Mouse (Mus musculus) macrophage (primary cell): ENCODE results near the gene Pram1. TPM values are rescaled to one million over a fixed set of nuclear protein-coding genes. Genes with fewer than 3 reads are reported as not detected.
"Not testable (repeated sequence)": the region's sequence is repeated elsewhere in the genome, so short reads cannot be mapped to it uniquely, and the experiment has no call there.

Experiments used
- H3K27ac ChIP-seq: fragments of 350-480 bp; formaldehyde crosslinking; 2 replicates; pipeline ENCODE4 v1.9.0; 2021
- H3K36me3 ChIP-seq: fragments of 350-480 bp; formaldehyde crosslinking; 2 replicates; pipeline ENCODE4 v1.9.0; 2021; ENCODE audit errors: inconsistent target
- H3K4me3 ChIP-seq: fragments of 350-480 bp; formaldehyde crosslinking; 2 replicates; pipeline ENCODE4 v1.9.0; 2021; ENCODE audit errors: inconsistent target
- H3K79me2 ChIP-seq: fragments of 350-480 bp; formaldehyde crosslinking; 2 replicates; pipeline ENCODE4 v1.9.0; 2021; ENCODE audit errors: inconsistent target
- WGBS: methylation state at CpG from one replicate; pipeline ENCODE4 v1.1.7; 2026; ENCODE audit warnings: inconsistent platforms; ENCODE audit not compliant: missing documents; 5-methylcytosine and 5-hydroxymethylcytosine counted together
- polyA plus RNA-seq: library from polyadenylated mRNA; stranded (reverse); fragments of 250-400 nt; gene quantifications from 3 replicates; pipeline ENCODE4 v1.2.4, GENCODE M21; 2018; ENCODE audit warnings: inconsistent platforms
- total RNA-seq, 78 experiments: library from RNA; depleted of rRNA; stranded (reverse); fragments of 250-400 nt; gene quantifications; 1 replicate in 9 of 78; 2 replicates in 24 of 78; 3 replicates in 43 of 78; 4 replicates in 2 of 78; pipeline ENCODE4 v1.2.4; 2018; ENCODE audit warnings: inconsistent platforms in 56 of 78

The Pram1 gene
- 10 to 100 TPM in 3 of 26 experiments, 1 to 10 TPM in 20, under 1 TPM in 2, not detected in 1; 0.75 to 12.3 (median 5.2) TPM for total RNA-seq (2018; cell fraction: chromatin; rRNA removed)
- total RNA-seq (2018; cell fraction: cytosol; rRNA removed) = 1 to 10 TPM in 25 of 26 experiments, under 1 TPM in 1; 0.76 to 2.4 (median 1.8) TPM
- 10 to 100 TPM in 2 of 26 experiments, 1 to 10 TPM in 20, under 1 TPM in 3, not detected in 1; 0.40 to 18.4 (median 3.1) TPM for total RNA-seq (2018; cell fraction: nucleus; rRNA removed)
- 1.7 to 7.1 TPM (median 4.6 TPM) in 3 replicates for polyA plus RNA-seq

DNA sequence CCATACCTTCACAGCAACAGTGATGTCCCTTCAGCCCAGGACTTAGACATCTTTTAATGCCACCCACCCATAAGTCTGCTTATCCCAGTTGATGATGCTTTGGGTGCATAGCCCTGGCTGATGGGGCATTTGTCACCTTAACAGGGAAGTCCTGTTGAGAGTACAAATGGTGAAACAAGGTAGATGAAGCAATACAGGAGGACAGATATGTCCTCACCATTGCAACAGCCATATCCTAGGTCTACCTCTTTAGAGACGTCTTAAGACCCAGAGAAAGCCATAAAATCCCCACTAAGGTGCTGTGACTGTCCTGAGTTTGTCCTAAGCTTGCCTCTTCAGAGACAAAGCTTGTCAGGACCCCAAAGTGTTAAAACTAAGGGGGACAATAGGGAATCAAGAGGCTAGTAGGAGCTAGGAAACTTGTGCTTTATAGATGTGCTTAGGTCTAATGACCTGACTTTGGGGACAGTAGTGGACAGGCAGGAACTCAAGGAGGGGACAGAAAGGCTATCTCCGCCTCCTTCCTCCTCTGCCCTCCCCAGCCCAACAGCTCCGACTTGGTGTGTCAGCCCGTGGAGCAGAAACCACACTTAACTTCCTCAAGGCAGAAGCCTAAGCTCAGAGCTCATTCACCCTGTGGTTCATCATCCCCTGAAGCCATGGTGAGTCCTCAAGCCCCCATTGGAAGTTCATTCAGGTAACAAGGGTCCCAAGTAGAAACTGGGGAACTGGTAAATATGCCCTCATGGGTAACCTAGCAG is at the start of gene Pram1:
Gene Pram1 (plus strand): TSS at position 541 of the 761 bp plus-strand sequence.
- WGBS = 10% methylated on average over 4 of the region's 4 CpGs
- H3K36me3 ChIP-seq = no peaks in the 10 kb centered on the region
- H3K79me2 ChIP-seq = no peaks in the 10 kb centered on the region; the same call in 1 of the 2 replicates
- H3K4me3 ChIP-seq = peak within 1 kb of the TSS; percentile 4; the same call in 1 of the 2 replicates
- peak within 1 kb of the TSS; percentile 88 for H3K27ac ChIP-seq

DNA sequence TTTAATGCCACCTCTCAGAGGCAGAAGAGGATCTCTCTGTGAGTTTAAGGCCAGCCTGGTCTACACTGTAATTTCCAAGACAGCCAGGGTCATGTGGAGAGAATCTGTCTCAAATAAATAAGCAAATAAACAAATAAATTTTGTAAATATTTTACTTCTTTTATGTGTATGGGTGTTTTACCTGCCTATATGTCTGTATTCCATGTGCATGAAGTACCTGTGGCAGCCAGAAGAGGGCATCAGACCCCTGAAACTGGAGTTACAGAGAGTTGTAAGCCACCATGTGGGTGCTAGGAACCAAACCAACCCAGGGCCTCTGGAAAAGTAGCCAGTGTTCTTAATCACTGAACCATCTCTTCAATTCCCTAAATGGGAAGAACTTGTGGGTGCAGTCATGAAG is 40.6 kb upstream of the Pram1 start:
- Histone ChIP-seq H3K79me2 (no peaks in the 10 kb centered on the region), H3K4me3 (no peak overlapping the region), H3K27ac (no peak overlapping the region), H3K36me3 (peaks cover 98% of the 10 kb centered on the region)

DNA sequence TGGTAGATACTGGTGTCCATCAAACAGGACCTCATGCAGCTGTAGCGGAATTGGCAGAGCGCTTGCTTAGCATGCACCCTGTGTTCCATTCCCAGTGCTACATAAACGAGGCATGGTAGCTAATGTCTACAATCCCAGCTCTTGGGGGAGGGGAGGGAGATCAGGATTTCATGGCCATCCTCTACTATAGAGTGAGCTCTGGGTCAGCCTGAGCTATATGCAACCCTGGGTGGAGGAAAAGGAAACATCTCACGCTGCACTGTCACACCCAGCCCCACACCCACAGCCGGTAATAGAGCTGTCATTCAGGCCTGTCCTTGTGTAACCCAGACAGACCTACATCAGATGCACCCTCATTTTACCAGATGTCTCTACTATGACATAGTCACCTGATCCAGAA is 39.4 kb upstream of the Pram1 start:
- no peaks in the 10 kb centered on the region for H3K79me2 ChIP-seq
- H3K36me3 ChIP-seq = peaks cover 97% of the 10 kb centered on the region
- no peak overlapping the region for H3K27ac ChIP-seq
- H3K4me3 ChIP-seq = no peak overlapping the region
- 92% methylated on average over 5 of the region's 5 CpGs for WGBS

DNA sequence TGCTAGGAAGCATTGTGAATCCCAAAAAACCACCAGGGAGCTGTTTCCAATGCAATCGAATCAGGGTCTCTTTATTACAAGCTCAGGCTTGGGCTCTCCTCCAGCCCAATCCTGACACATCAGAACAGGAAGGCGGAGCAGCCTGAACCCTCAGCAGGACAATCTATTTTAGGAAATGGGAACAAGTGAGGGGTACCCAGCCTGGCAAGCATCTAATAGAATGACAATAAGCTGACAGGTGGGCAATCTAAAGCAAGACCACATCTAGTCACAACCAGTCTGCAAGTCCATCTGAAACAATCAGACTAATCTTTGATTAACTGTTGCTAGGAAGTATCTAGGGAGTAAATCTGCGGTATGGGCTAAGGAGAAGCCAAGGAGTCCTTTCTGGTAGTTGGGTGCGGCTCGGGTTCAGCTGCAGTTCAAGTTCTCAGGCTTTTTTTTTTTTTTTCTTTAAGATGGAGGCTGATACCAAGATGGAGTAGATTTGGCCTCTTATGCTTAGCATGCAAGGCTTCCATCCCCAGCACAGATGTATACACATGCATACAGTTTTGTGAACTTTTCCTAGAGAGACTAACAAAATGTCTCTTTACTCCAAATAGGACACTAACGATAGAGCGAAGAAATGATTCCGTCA is 37.9 kb upstream of the Pram1 start:
- WGBS = 94% methylated on average over 8 of the region's 8 CpGs

GRCm38 (mm10) chr17:33600831-33601230 is 37.0 kb upstream of the Pram1 start:
- H3K27ac ChIP-seq = no peak overlapping the region
- no peaks in the 10 kb centered on the region for H3K79me2 ChIP-seq
- H3K36me3 ChIP-seq = peaks cover 96% of the 10 kb centered on the region
- WGBS = 92% methylated on average over 3 of the region's 3 CpGs
- no peak overlapping the region for H3K4me3 ChIP-seq

More for the DNA sequence above, 37.9 kb upstream of the Pram1 start:
- no peak overlapping the region for H3K27ac ChIP-seq
- no peak overlapping the region for H3K4me3 ChIP-seq
- H3K79me2 ChIP-seq = no peaks in the 10 kb centered on the region
- peaks cover 96% of the 10 kb centered on the region for H3K36me3 ChIP-seq

GRCm38 (mm10) chr17:33601947-33602346 is 35.9 kb upstream of the Pram1 start:
- no peak overlapping the region for H3K4me3 ChIP-seq
- 96% methylated on average over 11 of the region's 12 CpGs for WGBS
- no peak overlapping the region for H3K27ac ChIP-seq
- H3K79me2 ChIP-seq = no peaks in the 10 kb centered on the region
- peaks cover 96% of the 10 kb centered on the region for H3K36me3 ChIP-seq

DNA sequence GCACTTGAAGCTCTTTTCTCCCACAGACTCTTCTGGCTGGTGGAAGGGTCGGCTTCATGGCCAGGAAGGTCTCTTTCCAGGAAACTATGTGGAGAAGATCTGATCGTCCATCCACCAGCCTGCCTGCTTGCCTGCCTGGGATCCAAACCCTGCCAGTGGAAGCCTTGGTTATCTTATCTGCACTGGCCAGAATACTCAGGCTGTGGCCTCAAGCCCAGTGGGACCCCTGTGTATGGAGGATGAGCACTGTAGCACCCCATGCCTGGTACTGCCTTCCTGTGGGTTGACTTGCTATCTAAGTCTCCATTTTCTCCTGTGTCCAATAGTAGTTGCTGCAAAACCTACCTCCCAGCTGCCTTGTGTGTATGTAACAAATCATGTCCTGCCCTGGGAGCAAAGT is 30.6 kb upstream of the Pram1 start:
- Histone ChIP-seq H3K27ac (no peak overlapping the region), H3K4me3 (no peak overlapping the region)

DNA sequence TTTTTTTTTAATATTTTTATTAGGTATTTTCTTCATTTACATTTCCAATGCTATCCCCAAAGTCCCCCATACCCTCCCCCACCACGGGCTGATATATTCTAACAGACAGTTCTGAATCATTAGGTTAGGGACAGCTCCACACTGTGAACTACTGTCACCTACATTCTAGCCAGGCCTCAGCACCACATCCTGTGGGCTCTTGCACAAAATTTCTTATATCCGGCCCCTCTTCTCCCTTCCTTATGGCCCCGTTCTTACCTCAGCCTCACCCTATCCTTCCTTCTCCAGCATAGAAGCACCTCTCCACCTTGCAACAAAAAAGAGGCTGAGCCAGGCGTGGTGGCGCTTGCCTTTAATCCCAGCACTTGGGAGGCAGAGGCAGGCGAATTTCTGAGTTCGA is 27.3 kb upstream of the Pram1 start:
- Histone ChIP-seq H3K79me2 (no peaks in the 10 kb centered on the region), H3K36me3 (peaks cover 28% of the 10 kb centered on the region), H3K27ac (no peak overlapping the region), H3K4me3 (no peak overlapping the region)
- 74% methylated on average over 3 of the region's 7 CpGs for WGBS

More for the DNA sequence above, 30.6 kb upstream of the Pram1 start:
- Histone ChIP-seq H3K36me3 (peaks cover 50% of the 10 kb centered on the region), H3K79me2 (no peaks in the 10 kb centered on the region)
- 100% methylated on average over 2 of the region's 2 CpGs for WGBS

- not testable (repeated sequence) for H3K36me3 ChIP-seq, H3K27ac ChIP-seq, H3K79me2 ChIP-seq, H3K4me3 ChIP-seq
- 100% methylated on average over 5 of the region's 5 CpGs for WGBS
Measured at GRCm38 (mm10) chr17:33613726-33614125, 24.1 kb upstream of the Pram1 start.

GRCm38 (mm10) chr17:33627281-33627680 is 10.6 kb upstream of the Pram1 start:
- Histone ChIP-seq H3K79me2 (peaks cover 15% of the 10 kb centered on the region), H3K36me3 (peaks cover 17% of the 10 kb centered on the region; the same call in 1 of the 2 replicates), H3K4me3 (no peak overlapping the region), H3K27ac (no peak overlapping the region)
- 95% methylated on average over 3 of the region's 3 CpGs for WGBS

DNA sequence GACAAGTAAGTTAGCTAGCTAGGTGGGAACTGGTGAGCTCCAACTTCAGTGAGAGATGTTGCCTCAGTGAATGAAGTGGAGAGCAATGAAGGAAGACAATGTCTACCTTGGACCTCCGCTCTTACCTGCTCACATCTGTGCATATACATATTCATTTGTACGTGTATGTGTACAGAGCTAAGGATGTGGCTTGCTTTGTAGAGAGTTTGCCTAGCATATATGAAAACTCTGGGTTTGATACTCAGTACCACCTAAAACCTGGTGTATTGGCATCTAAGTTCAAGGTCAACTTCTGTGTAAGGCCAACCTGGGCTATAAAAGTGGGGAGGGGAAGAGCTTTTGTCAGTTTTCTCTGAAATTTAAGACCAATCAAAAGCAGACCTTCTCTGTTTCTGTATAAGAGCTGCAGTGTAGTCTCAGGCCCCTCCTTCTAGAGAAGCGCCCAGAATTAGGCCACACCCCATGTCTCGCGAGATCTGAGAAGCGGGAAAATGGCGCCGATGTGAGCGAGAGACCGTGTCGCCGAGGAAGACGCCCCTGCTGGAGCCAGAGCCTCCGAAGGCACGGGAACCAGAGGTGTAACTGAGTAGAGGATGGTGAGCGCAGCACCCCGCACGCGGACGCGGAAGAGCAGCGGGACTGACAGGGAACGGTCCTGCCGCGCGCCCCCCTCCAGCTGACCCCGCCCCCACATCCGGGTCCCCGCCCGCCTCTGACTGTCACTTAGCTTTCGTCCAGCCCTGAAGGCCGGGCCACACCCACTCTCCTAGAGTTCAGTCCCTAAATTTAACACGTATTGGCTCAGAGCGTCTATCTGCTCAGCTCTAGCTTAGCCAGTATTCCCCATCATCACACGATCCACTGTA is 9.0 kb upstream of the Pram1 start, which contains the start of gene Zfp414:
Gene Zfp414 (plus strand): TSS at position 470 of the 866 bp plus-strand sequence.
- WGBS = 3% methylated on average over 28 of the region's 35 CpGs
- Histone ChIP-seq H3K4me3 (peak within 1 kb of the TSS; percentile 46), H3K36me3 (peaks cover 17% of the 10 kb centered on the region; the same call in 1 of the 2 replicates), H3K27ac (peak within 1 kb of the TSS; percentile 75), H3K79me2 (peaks cover 15% of the 10 kb centered on the region)

DNA sequence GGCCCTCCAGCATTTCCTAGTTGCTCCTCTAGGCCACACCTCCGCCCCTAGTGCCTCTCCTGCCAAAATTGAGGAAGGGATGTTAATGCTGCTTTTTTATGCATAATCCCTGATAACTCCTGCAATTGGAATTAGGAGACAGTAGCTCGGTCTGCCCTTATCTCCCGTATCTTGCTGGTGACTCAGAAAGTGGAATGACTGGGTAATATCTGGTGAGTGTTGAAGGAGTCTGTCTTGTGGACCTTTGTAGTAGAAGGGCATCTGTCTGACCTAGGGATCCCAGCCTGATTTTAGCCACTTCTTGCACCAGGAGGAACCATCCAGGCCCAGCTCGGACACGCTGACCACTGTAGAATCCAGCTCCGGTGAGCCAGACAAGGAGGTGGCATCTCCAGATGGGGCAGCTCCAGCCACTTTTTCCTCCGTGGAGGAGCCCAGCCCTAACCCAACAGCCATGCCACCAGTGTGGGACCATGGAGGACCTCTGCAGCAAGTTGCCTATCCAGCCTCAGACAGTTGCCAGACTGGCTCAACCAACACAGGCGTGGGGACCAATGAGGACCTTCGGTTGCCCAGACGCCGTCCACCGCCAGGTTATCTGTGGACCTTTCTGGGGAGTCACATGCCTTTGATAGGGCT is 8.2 kb upstream of the Pram1 start:
- peak overlapping the region; percentile 75 for H3K27ac ChIP-seq

GRCm38 (mm10) chr17:33630171-33630895 is 7.5 kb upstream of the Pram1 start:
- H3K36me3 ChIP-seq = peaks cover 17% of the 10 kb centered on the region; the same call in 1 of the 2 replicates
- 90% methylated on average over 13 of the region's 13 CpGs for WGBS
- peak overlapping the region; percentile 75 for H3K27ac ChIP-seq

More for the DNA sequence above, 8.2 kb upstream of the Pram1 start:
- peak overlapping the region; percentile 46 for H3K4me3 ChIP-seq
- peaks cover 17% of the 10 kb centered on the region; the same call in 1 of the 2 replicates for H3K36me3 ChIP-seq
- peaks cover 15% of the 10 kb centered on the region for H3K79me2 ChIP-seq
- 58% methylated on average over 10 of the region's 12 CpGs for WGBS

More at GRCm38 (mm10) chr17:33630171-33630895, 7.5 kb upstream of the Pram1 start:
- Histone ChIP-seq H3K79me2 (peaks cover 15% of the 10 kb centered on the region), H3K4me3 (peak overlapping the region; percentile 46; the same call in 1 of the 2 replicates)
